ENCODE assay signal across 15 mouse cellular contexts in the genomic region with DNA sequence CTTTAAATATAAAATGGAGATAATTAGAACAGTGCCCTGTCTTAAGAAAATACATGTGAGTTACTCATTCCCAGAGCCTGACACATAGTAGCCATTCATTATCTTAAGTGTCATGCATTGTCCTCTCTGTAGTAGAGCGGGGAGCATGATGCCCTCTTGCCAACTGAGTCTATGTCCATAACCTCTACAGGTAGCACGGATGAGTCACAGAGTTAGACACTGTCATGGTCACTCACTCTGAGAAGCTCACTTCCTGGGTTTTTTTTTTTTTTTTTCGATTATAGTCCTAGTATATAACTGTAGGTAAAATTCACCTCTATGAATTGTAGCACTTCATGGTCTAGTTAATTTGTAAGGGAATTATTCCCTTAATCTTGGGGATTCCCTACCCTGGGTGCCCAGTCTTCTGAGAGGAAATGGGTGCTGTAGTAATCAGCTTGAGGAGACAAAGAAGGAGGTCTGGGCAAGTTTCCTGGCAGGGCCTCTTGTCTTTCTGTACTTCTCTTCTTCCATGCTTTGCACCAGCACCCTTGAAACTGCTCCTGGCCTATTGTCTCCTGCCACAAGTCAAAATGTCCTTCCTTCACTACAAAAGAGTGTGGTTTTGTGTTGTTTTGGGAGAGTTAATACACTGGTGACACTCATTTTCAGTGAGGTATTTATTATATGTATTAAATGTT.
DNase-seq lines count a peak whose midpoint lies in the region; ATAC-seq and TF ChIP-seq lines count a peak whose summit lies in the region.
"Had no signal": no experiment of that assay in that cellular context is flagged by ENCODE, and none has a peak within 500 bp of the region (broad histone marks: within the 10 kb centered on the region; RNA-seq: fewer than 3 reads in every experiment).

No protein-coding gene starts in this region.

- no peaks in the 10 kb centered on the region for H3K27me3 ChIP-seq in forebrain, embryonic 12.5 days
- H3K27me3 ChIP-seq: forebrain, embryonic 15.5 days; heart, embryonic 15.5 days; neural tube, embryonic 15.5 days had no signal

- DNase-seq in 3T3-L1 (ENCODE audit: low read depth, low spot score) (peak; percentile 41), A20 (ENCODE audit: low read depth, low spot score) (peak; percentile 64)
- no peak for DNase-seq in lung, postnatal 14 days
- no peak for DNase-seq in right cerebral cortex, adult 2 months (ENCODE audit: low spot score in 2 of 2)
- DNase-seq: cerebellum, adult 11-12 months; thymus, adult 18-20 months had no signal

- ATAC-seq in forebrain, embryonic 12.5 days (ENCODE audit: low FRiP score): no peak
- ATAC-seq: forebrain, embryonic 15.5 days had no signal

- no peak overlapping the region for H3K4me2 ChIP-seq in forebrain, embryonic 12.5 days
- H3K4me2 ChIP-seq: forebrain, embryonic 15.5 days; heart, embryonic 15.5 days; neural tube, embryonic 15.5 days had no signal

- no peak for TF ChIP-seq POLR2A in bone marrow, adult 2 months (IDR thresholded peaks at IDR 0.05; ENCODE audit: borderline replicate concordance, control insufficient read depth, low read depth, low read length)

- 29% methylated on average over 3 of the region's 3 CpGs for WGBS in bone marrow, adult 2 months
- 50% methylated on average over 3 of the region's 3 CpGs for WGBS in macrophage (ENCODE audit: missing documents)
- 92% methylated on average over 3 of the region's 3 CpGs for whole genome bisulfite sequencing in forebrain, embryonic 12.5 days

- no peaks in the 10 kb centered on the region for H3K9me3 ChIP-seq in forebrain, embryonic 12.5 days
- H3K9me3 ChIP-seq: forebrain, embryonic 15.5 days; heart, embryonic 15.5 days; hindbrain, embryonic 10.5 days; midbrain, embryonic 10.5 days; neural tube, embryonic 15.5 days had no signal

- peaks cover 4% of the 10 kb centered on the region; the same call in 1 of the 2 replicates for H3K4me1 ChIP-seq in bone marrow, adult 2 months (ENCODE audit: control insufficient read depth, insufficient read depth, low read length)
- H3K4me1 ChIP-seq in forebrain, embryonic 12.5 days: no peaks in the 10 kb centered on the region
- H3K4me1 ChIP-seq: forebrain, embryonic 15.5 days; heart, embryonic 15.5 days; hindbrain, embryonic 10.5 days; midbrain, embryonic 10.5 days; neural tube, embryonic 15.5 days had no signal

- H3K9ac ChIP-seq in forebrain, embryonic 12.5 days: no peak overlapping the region
- H3K9ac ChIP-seq: forebrain, embryonic 15.5 days; heart, embryonic 15.5 days; neural tube, embryonic 15.5 days had no signal

- peaks cover 21% of the 10 kb centered on the region for H3K36me3 ChIP-seq in macrophage (ENCODE audit: inconsistent target)
- H3K36me3 ChIP-seq in forebrain, embryonic 12.5 days (replicated peaks): peaks cover 3% of the 10 kb centered on the region; the same call in 1 of the 2 replicates
- H3K36me3 ChIP-seq: forebrain, embryonic 15.5 days; neural tube, embryonic 15.5 days had no signal

- peak overlapping the region; percentile 29; the same call in 1 of the 2 replicates for H3K27ac ChIP-seq in bone marrow, adult 2 months (ENCODE audit: control insufficient read depth, insufficient read depth, low read depth, low read length, poor library complexity)
- peak overlapping the region; percentile 83 for H3K27ac ChIP-seq in macrophage
- H3K27ac ChIP-seq in forebrain, embryonic 12.5 days: no peak overlapping the region
- H3K27ac ChIP-seq: forebrain, embryonic 15.5 days; heart, embryonic 15.5 days; hindbrain, embryonic 10.5 days; midbrain, embryonic 10.5 days; neural tube, embryonic 15.5 days had no signal

- H3K4me3 ChIP-seq in bone marrow, adult 2 months (replicated peaks; ENCODE audit: control insufficient read depth, low read depth, low read length): peak overlapping the region; percentile 56
- H3K4me3 ChIP-seq in macrophage (ENCODE audit: inconsistent target): peak overlapping the region; percentile 53; the same call in 1 of the 2 replicates
- no peak overlapping the region for H3K4me3 ChIP-seq in forebrain, embryonic 12.5 days (replicated peaks)
- H3K4me3 ChIP-seq: erythroblast, embryonic 14.5 days; forebrain, embryonic 15.5 days; heart, embryonic 15.5 days; hindbrain, embryonic 10.5 days; midbrain, embryonic 10.5 days; neural tube, embryonic 15.5 days had no signal

- no peak for TF ChIP-seq CTCF in bone marrow, adult 2 months (IDR thresholded peaks at IDR 0.05; ENCODE audit: control insufficient read depth, insufficient read depth, low read length)

- peaks cover 62% of the 10 kb centered on the region for H3K79me2 ChIP-seq in macrophage (ENCODE audit: inconsistent target)

Comparison
In these comparisons a context has a peak if more than half of its experiments do, and no peak if none do; other contexts are left out.
1. DNase-seq: peak in 3T3-L1 (single experiment) and A20 (single experiment); none in lung, postnatal 14 days (single experiment) and right cerebral cortex, adult 2 months (0 of 2).